In genomic region chr4:149810372-149810771, GRCm38 (mm10) we compare ENCODE assay signal across 7 mouse cellular contexts. TPM values are rescaled to one million over a fixed set of nuclear protein-coding genes. Genes with fewer than 3 reads are reported as not detected.
DNase-seq lines count a peak whose midpoint lies in the region.
"Not testable (repeated sequence)": the region's sequence is repeated elsewhere in the genome, so short reads cannot be mapped to it uniquely, and the experiment has no call there.

No protein-coding gene starts in this region.

- peaks cover 30% of the 10 kb centered on the region for H3K4me1 ChIP-seq in hindbrain, embryonic 10.5 days (replicated peaks)

- H3K9me3 ChIP-seq in hindbrain, embryonic 10.5 days = not testable (repeated sequence)

- intact Hi-C loops in left cerebral cortex, postnatal 14 days (cut with DNase I) = not testable (repeated sequence)

- H3K27ac ChIP-seq in hindbrain, embryonic 10.5 days = peak overlapping the region; percentile 25; the same call in 1 of the 2 replicates

- DNase-seq in cerebellum, adult 18-20 months = peak; percentile 21 to 24
- DNase-seq in gastrocnemius, adult 18-20 months (ENCODE audit: low spot score) = peak; percentile 54
- DNase-seq in hindbrain, embryonic 10.5 days (ENCODE audit: low spot score) = not testable (repeated sequence)
- peak; percentile 38 to 47 for DNase-seq in left cerebral cortex, postnatal 14 days (ENCODE audit: low spot score in 2 of 2)
- DNase-seq in natural killer cell, adult 2 months (ENCODE audit: low spot score in 2 of 2) = peak; percentile 9 to 18
- DNase-seq in spleen, postnatal 14 days (ENCODE audit: low spot score in 2 of 2) = peak; percentile 43 to 66
- peak; percentile 31 to 37 for DNase-seq in thymus, postnatal 36 days

- H3K36me3 ChIP-seq in hindbrain, embryonic 10.5 days = not testable (repeated sequence)

- H3K4me3 ChIP-seq in hindbrain, embryonic 10.5 days = not testable (repeated sequence)

- peaks cover 45% of the 10 kb centered on the region for H3K27me3 ChIP-seq in hindbrain, embryonic 10.5 days (ENCODE audit: insufficient read depth, poor library complexity, severe bottlenecking)

RNA-seq across cellular contexts. Expression of gene Slc25a33, which starts 36.3 kb away (rescaled TPM):
- 10 to 100 TPM; 10.8 to 14.4 TPM for total RNA-seq in gastrocnemius, adult 18-20 months (2021)
- polyA plus RNA-seq in hindbrain, embryonic 10.5 days (2016; fragmentation: Nextera tagmentation; extraction: Ambion mirVana) = 19.1 and 20.3 TPM in 2 replicates
- total RNA-seq in left cerebral cortex, postnatal 14 days (2021) = 10 to 100 TPM; 33.6 to 38.2 TPM
